Mouse (Mus musculus) left cerebral cortex, postnatal 4 days (tissue): ENCODE measurements around the gene Bivm. TPM values are rescaled to one million over a fixed set of nuclear protein-coding genes. Genes with fewer than 3 reads are reported as not detected.
A peak's percentile ranks its signal among the peaks of the same experiment; 100 is the strongest.

ENCODE experiments used
- DNase-seq: peaks from one replicate; pipeline ENCODE4 v3.0.0-alpha.2; 2022
- intact Hi-C: fragments of 180-260 bp; cut with DNase I; formaldehyde crosslinking; loops from one replicate; pipeline ENCODE4 v1.15.1; 2025
- total RNA-seq, 2 experiments: library from RNA; stranded (reverse); gene quantifications; 2 replicates each; pipeline ENCODE4 v1.2.3; 2021

The Bivm gene
- 10 to 100 TPM; 51.7 to 55.0 TPM for total RNA-seq

- intact Hi-C loops: no loop called here
- DNase-seq: peak; percentile 92
These were observed at the start of gene Bivm, which contains the start of gene Kdelc1 for GRCm38 (mm10) chr1:44118239-44119054. Gene Bivm (plus strand): TSS chr1:44118957. Gene Kdelc1 (minus strand): TSS chr1:44118808.

GRCm38 (mm10) chr1:44101448-44102225, 17.1 kb upstream of the Bivm start:
- DNase-seq: peak; percentile 26
- intact Hi-C loops: loop anchor here (10.0 kb wide), 1 partner anchor 137 kb away; no protein-coding TSS in a partner anchor

GRCm38 (mm10) chr1:44102259-44102717, 16.5 kb upstream of the Bivm start, which contains the start of gene Tex30:
Gene Tex30 (minus strand): TSS chr1:44102441.
- peak; percentile 96 for DNase-seq
- intact Hi-C loops: loop anchor here (10.0 kb wide), 1 partner anchor 137 kb away; no protein-coding TSS in a partner anchor

GRCm38 (mm10) chr1:44102939-44103338, 15.8 kb upstream of the Bivm start:
- DNase-seq: no peak
- intact Hi-C loops: loop anchor here (10.0 kb wide), 1 partner anchor 138 kb away; no protein-coding TSS in a partner anchor

- intact Hi-C loops: no loop called here
These were observed 1.2 kb upstream of the Bivm start for GRCm38 (mm10) chr1:44117571-44117970.

GRCm38 (mm10) chr1:44119201-44120073, 680 bp downstream of the Bivm start:
- peak; percentile 84 for DNase-seq
- intact Hi-C loops: no loop called here

More at GRCm38 (mm10) chr1:44117571-44117970, 1.2 kb upstream of the Bivm start:
- no peak for DNase-seq

GRCm38 (mm10) chr1:44120074-44120406, 1.3 kb downstream of the Bivm start:
- no peak for DNase-seq
- intact Hi-C loops: no loop called here

GRCm38 (mm10) chr1:44122256-44122655, 3.5 kb downstream of the Bivm start:
- intact Hi-C loops: no loop called here
- no peak for DNase-seq

- no peak for DNase-seq
- intact Hi-C loops: no loop called here
These were observed 6.8 kb downstream of the Bivm start for GRCm38 (mm10) chr1:44125590-44125989.

GRCm38 (mm10) chr1:44129929-44130581, 11.3 kb downstream of the Bivm start:
- no peak for DNase-seq
- intact Hi-C loops: no loop called here

- intact Hi-C loops: no loop called here
- no peak for DNase-seq
These were observed 21.5 kb downstream of the Bivm start for GRCm38 (mm10) chr1:44140232-44140631.

GRCm38 (mm10) chr1:44142747-44143146, 24.0 kb downstream of the Bivm start:
- DNase-seq: no peak
- intact Hi-C loops: no loop called here

- intact Hi-C loops: no loop called here
- DNase-seq: peak; percentile 85
These were observed 29.0 kb downstream of the Bivm start, which contains the start of gene Ercc5 for GRCm38 (mm10) chr1:44147563-44148381. Gene Ercc5 (plus strand): TSS chr1:44147744.

- intact Hi-C loops: no loop called here
- DNase-seq: no peak
These were observed 29.9 kb downstream of the Bivm start for GRCm38 (mm10) chr1:44148706-44149105.

GRCm38 (mm10) chr1:44155287-44155686, 36.5 kb downstream of the Bivm start:
- no peak for DNase-seq
- intact Hi-C loops: no loop called here

- DNase-seq: no peak
- intact Hi-C loops: no loop called here
These were observed 39.6 kb downstream of the Bivm start for GRCm38 (mm10) chr1:44158317-44158716.

- intact Hi-C loops: no loop called here
- DNase-seq: no peak
These were observed 43.1 kb downstream of the Bivm start for GRCm38 (mm10) chr1:44161818-44162217.

- no peak for DNase-seq
- intact Hi-C loops: no loop called here
These were observed 43.6 kb downstream of the Bivm start for GRCm38 (mm10) chr1:44162389-44162788.

- DNase-seq: no peak
- intact Hi-C loops: no loop called here
These were observed 49.2 kb downstream of the Bivm start for GRCm38 (mm10) chr1:44167859-44168383.
